9 mouse cellular contexts compared by ENCODE assay signal in the genomic region with DNA sequence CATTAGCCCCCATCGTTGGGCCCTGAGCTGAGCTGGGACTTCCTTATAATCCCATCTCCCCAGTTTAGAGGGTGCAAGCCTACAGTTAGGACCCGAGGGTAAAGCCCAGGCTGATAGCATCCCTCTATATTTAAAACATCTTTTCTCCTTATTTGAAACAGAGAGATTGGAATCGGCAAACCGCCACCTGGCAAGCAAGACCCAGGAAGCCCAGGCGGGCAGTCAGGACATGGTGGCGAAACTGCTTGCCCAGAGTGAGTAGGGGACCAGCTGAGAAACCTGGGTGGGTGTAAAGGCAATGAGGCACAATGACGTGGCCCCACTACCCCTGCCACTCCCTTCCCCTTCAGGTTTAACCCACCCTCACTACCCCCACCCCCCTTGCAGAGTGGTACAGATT. TPM values are rescaled to one million over a fixed set of nuclear protein-coding genes. Genes with fewer than 3 reads are reported as not detected.
DNase-seq lines count a peak whose midpoint lies in the region; ATAC-seq and TF ChIP-seq lines count a peak whose summit lies in the region.
"Had no signal": no experiment of that assay in that cellular context is flagged by ENCODE, and none has a peak within 500 bp of the region (broad histone marks: within the 10 kb centered on the region; RNA-seq: fewer than 3 reads in every experiment).

No protein-coding gene starts in this region.

- H3K27ac ChIP-seq in lung, embryonic 15.5 days, result peak overlapping the region; percentile 91
- 0 out of 2 replicates have a peak overlapping the region, but pooled peaks have one; percentile 6 for H3K27ac ChIP-seq in intestine, postnatal 0 days (ENCODE audit: low read depth, low read length)
- H3K27ac ChIP-seq in stomach, embryonic 14.5 days (ENCODE audit: low read length), result peak overlapping the region; percentile 56; the same call in 1 of the 2 replicates

- no peak for TF ChIP-seq CTCF in intestine, postnatal 0 days (IDR thresholded peaks at IDR 0.05; ENCODE audit: low read depth)

- WGBS in lung, embryonic 15.5 days, result 69% methylated on average over 7 of the region's 7 CpGs
- WGBS in intestine, postnatal 0 days, result 81% methylated on average over 7 of the region's 7 CpGs
- WGBS in stomach, embryonic 14.5 days, result 77% methylated on average over 7 of the region's 7 CpGs

- peaks cover 83% of the 10 kb centered on the region for H3K36me3 ChIP-seq in lung, embryonic 15.5 days
- H3K36me3 ChIP-seq in intestine, postnatal 0 days (ENCODE audit: control insufficient read depth, insufficient read depth), result peaks cover 82% of the 10 kb centered on the region
- H3K36me3 ChIP-seq in stomach, embryonic 14.5 days (ENCODE audit: control insufficient read depth, insufficient read depth, low read length), result peaks cover 84% of the 10 kb centered on the region

- H3K4me1 ChIP-seq in lung, embryonic 15.5 days, result peaks cover 86% of the 10 kb centered on the region
- H3K4me1 ChIP-seq in intestine, postnatal 0 days (replicated peaks; ENCODE audit: control insufficient read depth, insufficient read depth, low read length), result peaks cover 11% of the 10 kb centered on the region
- peaks cover 65% of the 10 kb centered on the region for H3K4me1 ChIP-seq in stomach, embryonic 14.5 days (ENCODE audit: control insufficient read depth, insufficient read depth, low read length)

- H3K4me2 ChIP-seq in lung, embryonic 15.5 days, result no peak overlapping the region
- H3K4me2 ChIP-seq in intestine, postnatal 0 days (replicated peaks; ENCODE audit: low read depth), result no peak overlapping the region
- no peak overlapping the region for H3K4me2 ChIP-seq in stomach, embryonic 14.5 days (replicated peaks; ENCODE audit: low read depth, low read length)

- H3K4me3 ChIP-seq in lung, embryonic 15.5 days, result no peak overlapping the region
- H3K4me3 ChIP-seq in intestine, postnatal 0 days (ENCODE audit: low read depth, low read length), result no peak overlapping the region
- H3K4me3 ChIP-seq in stomach, embryonic 14.5 days (ENCODE audit: low read depth, low read length), result no peak overlapping the region

- DNase-seq in adrenal gland, adult 2 months, result peak; percentile 32
- DNase-seq in adrenal gland, postnatal 36 days, result no peak
- no peak for DNase-seq in lung, postnatal 4 days
- DNase-seq in c-Kit-positive CD71-positive TER-119-positive erythroid progenitor cells, embryonic 14.5 days (ENCODE audit: low spot score), result no peak
- DNase-seq in lung, postnatal 14 days, result no peak

- H3K9ac ChIP-seq in lung, embryonic 15.5 days, result no peak overlapping the region
- no peak overlapping the region for H3K9ac ChIP-seq in intestine, postnatal 0 days (ENCODE audit: low read depth, low read length)
- no peak overlapping the region for H3K9ac ChIP-seq in stomach, embryonic 14.5 days (replicated peaks; ENCODE audit: low read depth, low read length)

- no peaks in the 10 kb centered on the region for H3K27me3 ChIP-seq in lung, embryonic 15.5 days
- no peaks in the 10 kb centered on the region for H3K27me3 ChIP-seq in intestine, postnatal 0 days (replicated peaks; ENCODE audit: control insufficient read depth, insufficient read depth, low read length)
- no peaks in the 10 kb centered on the region for H3K27me3 ChIP-seq in stomach, embryonic 14.5 days (ENCODE audit: control insufficient read depth, insufficient read depth, low read length)

- H3K9me3 ChIP-seq in lung, embryonic 15.5 days, result no peaks in the 10 kb centered on the region
- no peaks in the 10 kb centered on the region for H3K9me3 ChIP-seq in intestine, postnatal 0 days (ENCODE audit: control insufficient read depth)
- H3K9me3 ChIP-seq in stomach, embryonic 14.5 days (ENCODE audit: control insufficient read depth, low read depth, low read length), result no peaks in the 10 kb centered on the region

- no peak for ATAC-seq in lung, embryonic 15.5 days (ENCODE audit: borderline replicate concordance, extremely low read depth, low FRiP score, low TSS enrichment)
- no peak for ATAC-seq in intestine, postnatal 0 days
- ATAC-seq in stomach, embryonic 14.5 days (ENCODE audit: insufficient number of reproducible peaks, insufficient read depth, low FRiP score, low read depth), result no peak
- ATAC-seq: activated CD4-positive, CD25-positive, alpha-beta regulatory T cell, adult 4 months had no signal

RNA-seq across cellular contexts. Expression of gene Amotl2, which starts 8.5 kb away (rescaled TPM):
- 100 to 1,000 TPM; 154 to 186 TPM for total RNA-seq in adrenal gland, adult 2 months (2021)
- polyA plus RNA-seq in adrenal gland, adult 2 months (2012; rRNA removed), result 116 and 153 TPM in 2 replicates
- 100 to 1,000 TPM; 219 to 385 TPM for total RNA-seq in adrenal gland, postnatal 36 days (2021)
- polyA plus RNA-seq in lung, embryonic 15.5 days (2015; fragmentation: Nextera tagmentation; extraction: Ambion mirVana), result 45.5 and 47.0 TPM in 2 replicates
- 12.4 and 13.4 TPM in 2 replicates for polyA plus RNA-seq in intestine, postnatal 0 days (2015; fragmentation: Nextera tagmentation; extraction: Ambion mirVana)
- polyA plus RNA-seq in stomach, embryonic 14.5 days (2014; fragmentation: Nextera tagmentation; extraction: Ambion mirVana), result 22.1 and 28.9 TPM in 2 replicates
- polyA plus RNA-seq: activated CD4-positive, CD25-positive, alpha-beta regulatory T cell, adult 4 months had no signal

Comparison
In these comparisons a context has a peak if more than half of its experiments do, and no peak if none do; other contexts are left out.
1. H3K27ac ChIP-seq: peak in every context shown above with its lines; median percentile 91 in lung, embryonic 15.5 days; 56 in stomach, embryonic 14.5 days; 6 in intestine, postnatal 0 days.